Mouse (Mus musculus) hindbrain, postnatal 0 days (tissue): ENCODE data around the gene Selenoo. TPM values are rescaled to one million over a fixed set of nuclear protein-coding genes. Genes with fewer than 3 reads are reported as not detected.

Experiments
- ATAC-seq: fragments of 200-750 bp; cut with Nextera tagmentation; 2 replicates; pipeline ENCODE4 v1.8.0; 2017; ENCODE audit warnings: mild to moderate bottlenecking, moderate TSS enrichment, moderate library complexity
- DNase-seq: peaks from one replicate; pipeline ENCODE4 v3.0.0-alpha.2; 2015; ENCODE audit warnings: low spot score
- H3K27ac ChIP-seq: fragments of 300-500 bp; sonication (generic); 2 replicates; pipeline ENCODE4 v1.5.1; 2014; ENCODE audit warnings: mild to moderate bottlenecking
- H3K27me3 ChIP-seq: fragments of 300-500 bp; sonication (generic); 2 replicates; pipeline ENCODE4 v1.6.1; 2014; ENCODE audit warnings: low read length, mixed read lengths; ENCODE audit not compliant: insufficient read depth
- H3K36me3 ChIP-seq: fragments of 300-500 bp; sonication (generic); 2 replicates; pipeline ENCODE4 v1.6.1; 2014; ENCODE audit warnings: low read length, mixed read lengths; ENCODE audit not compliant: insufficient read depth
- H3K4me1 ChIP-seq: fragments of 300-500 bp; sonication (generic); 2 replicates; pipeline ENCODE4 v1.6.1; 2014; ENCODE audit warnings: antibody characterized with exemption, low read length, mixed read lengths; ENCODE audit not compliant: insufficient read depth
- H3K4me2 ChIP-seq: fragments of 300-500 bp; sonication (generic); 2 replicates; pipeline ENCODE4 v1.6.1; 2014; ENCODE audit warnings: low read depth, mild to moderate bottlenecking, low read length, moderate library complexity, mixed read lengths
- H3K4me3 ChIP-seq: fragments of 300-500 bp; sonication (generic); 2 replicates; pipeline ENCODE4 v1.5.1; 2014; ENCODE audit warnings: low read length
- H3K9ac ChIP-seq: fragments of 300-500 bp; sonication (generic); replicated peaks from 2 replicates; pipeline ENCODE4 v1.6.1; 2014; ENCODE audit warnings: mild to moderate bottlenecking, low read length, moderate library complexity, mixed read lengths
- H3K9me3 ChIP-seq: fragments of 300-500 bp; sonication (generic); 2 replicates; pipeline ENCODE4 v1.6.1; 2016; ENCODE audit warnings: low read length, mixed read lengths
- CTCF ChIP-seq: IDR thresholded peaks from 2 replicates; pipeline ENCODE4 v1.5.1; 2016; ENCODE audit warnings: antibody characterized with exemption, control low read depth, low read depth
- WGBS: fragments of 180-500 bp; shearing (Covaris S2); extraction: QIAGEN DNeasy Blood & Tissue Kit; methylation state at CpG from one replicate; pipeline ENCODE4 v1.1.7; 2014; 5-methylcytosine and 5-hydroxymethylcytosine counted together
- polyA plus RNA-seq: library from polyadenylated mRNA; unstranded; fragments of >200 nt; fragmentation: Nextera tagmentation; extraction: Ambion mirVana; gene quantifications from 2 replicates; pipeline ENCODE4 v1.2.1, GENCODE M21; 2015
- total RNA-seq: library from RNA; depleted of rRNA; stranded (reverse); fragments of >200 nt; gene quantifications from 2 replicates; pipeline ENCODE4 v1.2.3, GENCODE M21; 2014; rRNA removed

The Selenoo gene
- total RNA-seq (50.1 and 54.7 TPM in 2 replicates), polyA plus RNA-seq (20.4 and 21.9 TPM in 2 replicates)

GRCm38 (mm10) chr15:89088607-89089247 is at the start of gene Selenoo:
TSS of gene Selenoo (plus strand) at chr15:89089084.
- peak within 1 kb of the TSS; percentile 96 for H3K9ac ChIP-seq
- H3K9me3 ChIP-seq, result no peaks in the 10 kb centered on the region
- peak within 1 kb of the TSS; percentile 95 for H3K4me3 ChIP-seq
- 1% methylated on average over 38 of the region's 38 CpGs for WGBS
- H3K27ac ChIP-seq, result peak within 1 kb of the TSS; percentile 89
- no peaks in the 10 kb centered on the region for H3K27me3 ChIP-seq
- peaks cover 34% of the 10 kb centered on the region for H3K36me3 ChIP-seq
- H3K4me1 ChIP-seq, result peaks cover 8% of the 10 kb centered on the region; the same call in 1 of the 2 replicates
- TF ChIP-seq CTCF, result no peak
- H3K4me2 ChIP-seq, result peak within 1 kb of the TSS; percentile 99
- peak; percentile 94 for ATAC-seq
- peak; percentile 95 for DNase-seq

- no peaks in the 10 kb centered on the region for H3K4me1 ChIP-seq
- no peaks in the 10 kb centered on the region for H3K36me3 ChIP-seq
- no peaks in the 10 kb centered on the region for H3K27me3 ChIP-seq
- WGBS, result 72% methylated on average over 5 of the region's 5 CpGs
- H3K4me3 ChIP-seq, result no peak overlapping the region
- H3K27ac ChIP-seq, result no peak overlapping the region
- no peak overlapping the region for H3K4me2 ChIP-seq
- H3K9me3 ChIP-seq, result peaks cover 3% of the 10 kb centered on the region; the same call in 1 of the 2 replicates
- no peak overlapping the region for H3K9ac ChIP-seq
- DNase-seq, result no peak
- no peak for TF ChIP-seq CTCF
- ATAC-seq, result no peak
These were observed 44.5 kb upstream of the Selenoo start for GRCm38 (mm10) chr15:89044381-89044780.

GRCm38 (mm10) chr15:89046356-89046755 is 42.5 kb upstream of the Selenoo start:
- H3K27me3 ChIP-seq, result no peaks in the 10 kb centered on the region
- no peak for ATAC-seq
- H3K9me3 ChIP-seq, result peaks cover 3% of the 10 kb centered on the region; the same call in 1 of the 2 replicates
- no peak for TF ChIP-seq CTCF
- H3K4me3 ChIP-seq, result no peak overlapping the region
- WGBS, result 81% methylated on average over 4 of the region's 4 CpGs
- DNase-seq, result no peak
- no peaks in the 10 kb centered on the region for H3K36me3 ChIP-seq
- no peak overlapping the region for H3K9ac ChIP-seq
- H3K4me1 ChIP-seq, result no peaks in the 10 kb centered on the region
- no peak overlapping the region for H3K4me2 ChIP-seq
- H3K27ac ChIP-seq, result no peak overlapping the region

GRCm38 (mm10) chr15:89054666-89055065 is 34.2 kb upstream of the Selenoo start:
- ATAC-seq (no peak), DNase-seq (no peak)
- 90% methylated on average over 7 of the region's 7 CpGs for WGBS
- Histone ChIP-seq H3K4me2 (no peak overlapping the region), H3K27me3 (no peaks in the 10 kb centered on the region), H3K36me3 (no peaks in the 10 kb centered on the region), H3K4me1 (no peaks in the 10 kb centered on the region), H3K9ac (no peak overlapping the region), H3K4me3 (no peak overlapping the region), H3K27ac (no peak overlapping the region), H3K9me3 (no peaks in the 10 kb centered on the region)
- TF ChIP-seq CTCF, result no peak

GRCm38 (mm10) chr15:89058736-89059135 is 30.1 kb upstream of the Selenoo start:
- peaks cover 9% of the 10 kb centered on the region; the same call in 1 of the 2 replicates for H3K4me1 ChIP-seq
- no peaks in the 10 kb centered on the region for H3K36me3 ChIP-seq
- DNase-seq (no peak), ATAC-seq (no peak)
- peak overlapping the region; percentile 67 for H3K4me3 ChIP-seq
- TF ChIP-seq CTCF, result no peak
- no peaks in the 10 kb centered on the region for H3K9me3 ChIP-seq
- H3K4me2 ChIP-seq, result peak overlapping the region; percentile 85
- H3K9ac ChIP-seq, result peak overlapping the region; percentile 78; the same call in 1 of the 2 replicates
- H3K27me3 ChIP-seq, result no peaks in the 10 kb centered on the region
- 28% methylated on average over 6 of the region's 6 CpGs for WGBS
- peak overlapping the region; percentile 62 for H3K27ac ChIP-seq

DNA sequence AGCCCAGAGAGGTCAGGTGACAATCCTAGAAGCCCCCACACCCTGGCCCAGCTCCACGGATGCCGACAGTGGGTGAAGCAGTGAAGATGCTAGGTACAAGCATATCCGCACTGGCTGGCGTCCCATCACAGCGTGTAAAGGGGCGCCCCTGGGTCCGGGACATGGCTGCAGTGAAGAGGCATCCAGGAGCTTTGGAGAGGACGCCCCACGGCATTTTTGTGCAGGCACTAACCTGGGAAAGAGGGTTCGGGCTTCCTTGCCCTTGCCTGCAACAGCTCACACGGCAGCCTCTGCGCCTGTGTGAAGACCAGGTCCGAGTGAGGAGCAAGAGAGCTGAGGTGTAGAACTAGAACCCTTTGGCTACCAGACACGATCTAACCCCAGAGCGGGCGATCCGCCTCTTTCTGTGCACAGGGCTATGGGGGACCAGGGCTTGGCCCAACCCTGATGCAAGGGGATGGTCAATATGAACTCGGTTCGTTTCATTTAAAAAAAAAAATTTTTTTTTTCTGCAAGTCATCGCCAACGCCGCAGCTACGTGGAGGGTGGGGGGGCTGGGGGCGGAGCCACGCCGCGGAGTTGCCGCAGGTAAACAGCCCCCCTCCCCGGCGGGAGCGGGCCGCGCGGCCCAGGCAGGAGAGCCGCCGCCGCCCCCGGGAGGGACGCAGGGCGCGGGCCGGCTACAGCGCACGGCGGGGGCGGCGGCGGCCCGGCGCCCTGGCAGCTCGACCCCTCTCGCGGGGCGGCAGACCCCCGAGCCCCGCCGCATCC is 29.5 kb upstream of the Selenoo start, which contains the start of gene Panx2:
TSS of gene Panx2 (plus strand) at position 574 of the 771 bp plus-strand sequence.
- peak within 1 kb of the TSS; percentile 67 for H3K4me3 ChIP-seq
- under 1% methylated on average over 52 of the region's 57 CpGs for WGBS
- H3K4me2 ChIP-seq, result peak within 1 kb of the TSS; percentile 85
- H3K36me3 ChIP-seq, result no peaks in the 10 kb centered on the region
- H3K27me3 ChIP-seq, result no peaks in the 10 kb centered on the region
- DNase-seq (peak; percentile 69), ATAC-seq (peak; percentile 64)
- H3K4me1 ChIP-seq, result peaks cover 9% of the 10 kb centered on the region; the same call in 1 of the 2 replicates
- peak within 1 kb of the TSS; percentile 62 for H3K27ac ChIP-seq
- no peak for TF ChIP-seq CTCF
- peak within 1 kb of the TSS; percentile 78 for H3K9ac ChIP-seq
- no peaks in the 10 kb centered on the region for H3K9me3 ChIP-seq
